Mouse (Mus musculus): Measurements from ENCODE around the gene Tbc1d2b. TPM values are rescaled to one million over a fixed set of nuclear protein-coding genes. Genes with fewer than 3 reads are reported as not detected.

Tbc1d2b gene
- polyA plus RNA-seq, 2 experiments, result 6.5 to 9.8 TPM

GRCm38 (mm10) chr9:90257220-90257619 lies 13.4 kb downstream of the Tbc1d2b start:
- ATAC-seq (ENCODE audit: insufficient read depth) (no peak), DNase-seq (ENCODE audit: low read depth in 3 of 3, low spot score in 3 of 3) (no peak)
- no peak overlapping the region for H3K9ac ChIP-seq (replicated peaks)
- no peaks in the 10 kb centered on the region for H3K9me3 ChIP-seq (ENCODE audit: control insufficient read depth, low read length)
- 38% methylated on average over 7 of the region's 7 CpGs for WGBS (ENCODE audit: insufficient replicate concordance)
- no peak overlapping the region for H3K4me3 ChIP-seq (ENCODE audit: insufficient read depth in 1 of 2, low read depth in 2 of 2, low read length in 2 of 2)
- peak overlapping the region; percentile 48 for H3K27ac ChIP-seq
- no peak for TF ChIP-seq EP300 (IDR thresholded peaks at IDR 0.05; ENCODE audit: low read depth)
- TF ChIP-seq CTCF (IDR thresholded peaks at IDR 0.05; ENCODE audit: low read depth), result no peak
- H3K36me3 ChIP-seq (replicated peaks; ENCODE audit: control insufficient read depth, insufficient read depth, low read depth), result peaks cover 2% of the 10 kb centered on the region
- H3K4me1 ChIP-seq (replicated peaks; ENCODE audit: control insufficient read depth in 2 of 2, insufficient read depth in 2 of 2, low read length in 1 of 2), result peaks cover 67 to 73% of the 10 kb centered on the region in 2 experiments
- no peaks in the 10 kb centered on the region for H3K27me3 ChIP-seq (ENCODE audit: control insufficient read depth, insufficient read depth, low read length)
- no peak overlapping the region; the same call in 1 of the 2 replicates for H3K4me2 ChIP-seq (ENCODE audit: low read depth)

- 41% methylated on average over 6 of the region's 6 CpGs for WGBS (ENCODE audit: insufficient replicate concordance)
- H3K9me3 ChIP-seq (ENCODE audit: control insufficient read depth, low read length), result no peaks in the 10 kb centered on the region
- DNase-seq (ENCODE audit: low read depth in 3 of 3, low spot score in 3 of 3) (no peak), ATAC-seq (ENCODE audit: insufficient read depth) (no peak)
- H3K4me2 ChIP-seq (ENCODE audit: low read depth), result no peak overlapping the region
- no peaks in the 10 kb centered on the region for H3K27me3 ChIP-seq (ENCODE audit: control insufficient read depth, insufficient read depth, low read length)
- H3K4me3 ChIP-seq (ENCODE audit: insufficient read depth in 1 of 2, low read depth in 2 of 2, low read length in 2 of 2), result no peak overlapping the region
- H3K36me3 ChIP-seq (replicated peaks; ENCODE audit: control insufficient read depth, insufficient read depth, low read depth), result peaks cover 2% of the 10 kb centered on the region
- peak overlapping the region; percentile 57 for H3K27ac ChIP-seq
- H3K4me1 ChIP-seq (replicated peaks; ENCODE audit: control insufficient read depth in 2 of 2, insufficient read depth in 2 of 2, low read length in 1 of 2), result peaks cover 67 to 73% of the 10 kb centered on the region in 2 experiments
- TF ChIP-seq CTCF (IDR thresholded peaks at IDR 0.05; ENCODE audit: low read depth), result no peak
- TF ChIP-seq EP300 (IDR thresholded peaks at IDR 0.05; ENCODE audit: low read depth), result no peak
- H3K9ac ChIP-seq (replicated peaks), result peak overlapping the region; percentile 42
Measured at GRCm38 (mm10) chr9:90255844-90256405, 14.7 kb downstream of the Tbc1d2b start.

- H3K4me2 ChIP-seq (ENCODE audit: low read depth), result no peak overlapping the region
- H3K9me3 ChIP-seq (ENCODE audit: control insufficient read depth, low read length), result no peaks in the 10 kb centered on the region
- no peak for TF ChIP-seq EP300 (IDR thresholded peaks at IDR 0.05; ENCODE audit: low read depth)
- no peak for TF ChIP-seq CTCF (IDR thresholded peaks at IDR 0.05; ENCODE audit: low read depth)
- no peaks in the 10 kb centered on the region for H3K27me3 ChIP-seq (ENCODE audit: control insufficient read depth, insufficient read depth, low read length)
- no peak overlapping the region for H3K4me3 ChIP-seq (ENCODE audit: insufficient read depth in 1 of 2, low read depth in 2 of 2, low read length in 2 of 2)
- 80% methylated on average over 2 of the region's 2 CpGs for WGBS (ENCODE audit: insufficient replicate concordance)
- ATAC-seq (ENCODE audit: insufficient read depth) (no peak), DNase-seq (ENCODE audit: low read depth in 3 of 3, low spot score in 3 of 3) (no peak)
- H3K36me3 ChIP-seq (replicated peaks; ENCODE audit: control insufficient read depth, insufficient read depth, low read depth), result peaks cover 14% of the 10 kb centered on the region
- H3K9ac ChIP-seq (replicated peaks), result no peak overlapping the region
- H3K4me1 ChIP-seq (replicated peaks; ENCODE audit: control insufficient read depth in 2 of 2, insufficient read depth in 2 of 2, low read length in 1 of 2), result peaks cover 66 to 73% of the 10 kb centered on the region in 2 experiments
- H3K27ac ChIP-seq, result peak overlapping the region; percentile 100
Measured at GRCm38 (mm10) chr9:90253181-90253580, 17.4 kb downstream of the Tbc1d2b start.

- H3K27ac ChIP-seq, result peak overlapping the region; percentile 100
- peaks cover 62 to 69% of the 10 kb centered on the region in 2 experiments for H3K4me1 ChIP-seq (replicated peaks; ENCODE audit: control insufficient read depth in 2 of 2, insufficient read depth in 2 of 2, low read length in 1 of 2)
- peaks cover 27% of the 10 kb centered on the region for H3K36me3 ChIP-seq (replicated peaks; ENCODE audit: control insufficient read depth, insufficient read depth, low read depth)
- peak overlapping the region in 1 of 2 experiments; percentile 14; a peak in 1 of 4 replicates for H3K4me3 ChIP-seq (ENCODE audit: insufficient read depth in 1 of 2, low read depth in 2 of 2, low read length in 2 of 2)
- H3K27me3 ChIP-seq (ENCODE audit: control insufficient read depth, insufficient read depth, low read length), result no peaks in the 10 kb centered on the region
- WGBS (ENCODE audit: insufficient replicate concordance), result 38% methylated on average over 13 of the region's 13 CpGs
- H3K9ac ChIP-seq (replicated peaks), result peak overlapping the region; percentile 75
- TF ChIP-seq CTCF (IDR thresholded peaks at IDR 0.05; ENCODE audit: low read depth) (no peak), EP300 (IDR thresholded peaks at IDR 0.05; ENCODE audit: low read depth) (peak; percentile 69)
- ATAC-seq (ENCODE audit: insufficient read depth), result peak; percentile 55
- H3K9me3 ChIP-seq (ENCODE audit: control insufficient read depth, low read length), result no peaks in the 10 kb centered on the region
- peak overlapping the region; percentile 80 for H3K4me2 ChIP-seq (ENCODE audit: low read depth)
- DNase-seq (ENCODE audit: low read depth in 3 of 3, low spot score in 3 of 3), result peak; percentile 48 to 67 (median 62)
Measured at GRCm38 (mm10) chr9:90250964-90251750, 19.4 kb downstream of the Tbc1d2b start.

GRCm38 (mm10) chr9:90250141-90250775 lies 20.3 kb downstream of the Tbc1d2b start:
- Histone ChIP-seq H3K27ac (peak overlapping the region; percentile 100), H3K4me2 (ENCODE audit: low read depth) (peak overlapping the region; percentile 80), H3K9me3 (ENCODE audit: control insufficient read depth, low read length) (no peaks in the 10 kb centered on the region), H3K4me3 (ENCODE audit: insufficient read depth in 1 of 2, low read depth in 2 of 2, low read length in 2 of 2) (peak overlapping the region; percentile 33 to 43), H3K9ac (replicated peaks) (peak overlapping the region; percentile 82), H3K4me1 (replicated peaks; ENCODE audit: control insufficient read depth in 2 of 2, insufficient read depth in 2 of 2, low read length in 1 of 2) (peaks cover 66 to 72% of the 10 kb centered on the region in 2 experiments), H3K36me3 (replicated peaks; ENCODE audit: control insufficient read depth, insufficient read depth, low read depth) (peaks cover 31% of the 10 kb centered on the region), H3K27me3 (ENCODE audit: control insufficient read depth, insufficient read depth, low read length) (no peaks in the 10 kb centered on the region)
- ATAC-seq (ENCODE audit: insufficient read depth) (peak; percentile 91), DNase-seq (ENCODE audit: low read depth in 3 of 3, low spot score in 3 of 3) (peak; percentile 89 to 91 (median 90))
- no peak for TF ChIP-seq CTCF (IDR thresholded peaks at IDR 0.05; ENCODE audit: low read depth)
- TF ChIP-seq EP300 (IDR thresholded peaks at IDR 0.05; ENCODE audit: low read depth), result peak; percentile 96
- WGBS (ENCODE audit: insufficient replicate concordance), result 18% methylated on average over 5 of the region's 5 CpGs

All from liver, embryonic 14.5 days (tissue).